In the genomic region with DNA sequence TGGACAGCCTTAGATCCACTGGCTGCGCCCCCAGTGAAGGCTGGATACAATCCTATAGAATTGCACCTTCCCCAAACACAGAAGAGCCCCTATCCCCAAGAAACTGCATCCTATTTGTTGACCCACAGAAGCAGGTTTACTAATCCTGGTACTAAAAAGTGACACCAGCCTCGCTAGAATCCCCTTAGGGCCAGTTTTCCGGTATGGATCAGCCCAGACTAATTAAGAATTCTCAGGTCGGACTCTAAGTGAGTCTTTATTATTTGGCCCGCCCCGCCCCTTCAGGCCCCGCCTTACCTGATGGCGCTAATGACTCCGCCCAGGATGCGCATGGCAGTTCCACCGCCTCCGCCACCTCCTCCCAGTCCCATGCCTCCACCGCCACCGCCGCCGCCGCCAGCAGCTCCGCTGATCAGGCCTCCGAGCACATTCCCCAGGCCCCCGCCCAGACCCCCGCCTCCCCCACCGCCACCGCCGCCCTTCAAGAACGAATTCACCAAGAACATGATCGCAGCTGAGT, we compare ENCODE assay signal across 8 mouse cellular contexts. TPM values are rescaled to one million over a fixed set of nuclear protein-coding genes. Genes with fewer than 3 reads are reported as not detected.
A peak's percentile ranks its signal among the peaks of the same experiment; 100 is the strongest.
DNase-seq lines count a peak whose midpoint lies in the region; ATAC-seq and TF ChIP-seq lines count a peak whose summit lies in the region.

No protein-coding gene starts in this region.

- peak; percentile 66 for DNase-seq in 3134 (ENCODE audit: extremely low read depth, insufficient read length, low spot score)
- DNase-seq in adipocyte (ENCODE audit: low spot score), result peak; percentile 72
- DNase-seq in embryo, embryonic 11 days, result peak; percentile 86
- peak; percentile 84 for DNase-seq in heart, adult 8-10 months (ENCODE audit: low spot score)
- peak; percentile 92 for DNase-seq in kidney, adult 2 months
- DNase-seq in liver, adult 2 months (ENCODE audit: extremely low read depth, low read depth, low spot score), result peak; percentile 54
- peak; percentile 82 for DNase-seq in midbrain, postnatal 0 days (ENCODE audit: low spot score)
- DNase-seq in spleen, postnatal 10 days (ENCODE audit: low spot score in 2 of 2), result peak; percentile 75 to 89

- H3K27me3 ChIP-seq in kidney, adult 2 months (replicated peaks; ENCODE audit: control insufficient read depth, insufficient read depth, low read length), result no peaks in the 10 kb centered on the region
- H3K27me3 ChIP-seq in liver, adult 2 months (ENCODE audit: control insufficient read depth, insufficient read depth, low read length), result no peaks in the 10 kb centered on the region
- no peaks in the 10 kb centered on the region for H3K27me3 ChIP-seq in midbrain, postnatal 0 days (ENCODE audit: insufficient read depth, low read length)

- TF ChIP-seq CTCF in kidney, adult 2 months (conservative IDR thresholded peaks at IDR 0.05; ENCODE audit: insufficient read depth, insufficient read length, low read depth, low read length), result no peak
- no peak for TF ChIP-seq CTCF in liver, adult 2 months (IDR thresholded peaks at IDR 0.05; ENCODE audit: low read depth, low read length)
- TF ChIP-seq CTCF in midbrain, postnatal 0 days (IDR thresholded peaks at IDR 0.05), result no peak

- no peaks in the 10 kb centered on the region; the same call in 1 of the 2 replicates for H3K36me3 ChIP-seq in kidney, adult 2 months (ENCODE audit: control insufficient read depth, insufficient read depth, low read length)
- H3K36me3 ChIP-seq in liver, adult 2 months (ENCODE audit: control insufficient read depth, insufficient read depth, low read length), result peaks cover 15% of the 10 kb centered on the region
- peaks cover 19% of the 10 kb centered on the region for H3K36me3 ChIP-seq in midbrain, postnatal 0 days (ENCODE audit: insufficient read depth, low read length)

- peak; percentile 35; the same call in 1 of the 2 replicates for ATAC-seq in midbrain, postnatal 0 days (ENCODE audit: low FRiP score)

- peak overlapping the region; percentile 53 for H3K4me2 ChIP-seq in midbrain, postnatal 0 days (ENCODE audit: low read depth, low read length, poor library complexity, severe bottlenecking)

- H3K4me1 ChIP-seq in kidney, adult 2 months (ENCODE audit: control insufficient read depth, insufficient read depth, low read length), result peaks cover 2% of the 10 kb centered on the region; the same call in 1 of the 2 replicates
- peaks cover 3% of the 10 kb centered on the region; the same call in 1 of the 2 replicates for H3K4me1 ChIP-seq in liver, adult 2 months (ENCODE audit: control insufficient read depth, insufficient read depth, low read length)
- H3K4me1 ChIP-seq in midbrain, postnatal 0 days (ENCODE audit: insufficient read depth, low read length), result peaks cover 6% of the 10 kb centered on the region; the same call in 1 of the 2 replicates

- WGBS in kidney, adult 2 months, result 2% methylated on average over 26 of the region's 26 CpGs
- 4% methylated on average over 26 of the region's 26 CpGs for whole genome bisulfite sequencing in liver, adult 2 months
- 1% methylated on average over 25 of the region's 26 CpGs for WGBS in midbrain, postnatal 0 days

- peak overlapping the region; percentile 90 for H3K4me3 ChIP-seq in kidney, adult 2 months (ENCODE audit: insufficient read depth, low read depth, low read length)
- peak overlapping the region; percentile 78 for H3K4me3 ChIP-seq in liver, adult 2 months (ENCODE audit: insufficient read depth, low read depth, low read length)
- H3K4me3 ChIP-seq in midbrain, postnatal 0 days (ENCODE audit: low read depth, low read length), result peak overlapping the region; percentile 75

- no peaks in the 10 kb centered on the region; the same call in 1 of the 2 replicates for H3K79me2 ChIP-seq in liver, adult 2 months (ENCODE audit: control insufficient read depth, insufficient read depth, low read length)

- H3K9ac ChIP-seq in liver, adult 2 months (ENCODE audit: low read depth, low read length), result no peak overlapping the region; the same call in 1 of the 2 replicates
- H3K9ac ChIP-seq in midbrain, postnatal 0 days (replicated peaks; ENCODE audit: low read length, poor library complexity, severe bottlenecking), result peak overlapping the region; percentile 79

- H3K27ac ChIP-seq in kidney, adult 2 months (ENCODE audit: insufficient read depth, low read depth, low read length), result no peak overlapping the region
- no peak overlapping the region for H3K27ac ChIP-seq in liver, adult 2 months (replicated peaks; ENCODE audit: insufficient read depth, low read depth, low read length)
- H3K27ac ChIP-seq in midbrain, postnatal 0 days (ENCODE audit: low read depth, low read length), result peak overlapping the region; percentile 77

- no peak for TF ChIP-seq POLR2A in kidney, adult 2 months (IDR thresholded peaks at IDR 0.05; ENCODE audit: low read depth, low read length)
- no peak for TF ChIP-seq POLR2A in liver, adult 2 months (IDR thresholded peaks at IDR 0.05; ENCODE audit: extremely low read depth, insufficient read depth, low read length)

- no peaks in the 10 kb centered on the region for H3K9me3 ChIP-seq in midbrain, postnatal 0 days (ENCODE audit: low read length)

RNA-seq across cellular contexts. Expression of gene Capns1, which starts 5.0 kb away (rescaled TPM):
- 100 to 1,000 TPM; 287 to 304 (median 297) TPM for total RNA-seq in heart, adult 8-10 months (2022)
- 724 and 781 TPM in 2 replicates for polyA plus RNA-seq in kidney, adult 2 months (2012; rRNA removed)
- total RNA-seq in liver, adult 2 months (2014; rRNA removed), result 65.5 and 73.6 TPM in 2 replicates
- 235 and 253 TPM in 2 replicates for polyA plus RNA-seq in liver, adult 2 months (2012; rRNA removed)
- 201 and 272 TPM in 2 replicates for total RNA-seq in midbrain, postnatal 0 days (2014; rRNA removed)
- 58.0 and 62.4 TPM in 2 replicates for polyA plus RNA-seq in midbrain, postnatal 0 days (2015; fragmentation: Nextera tagmentation; extraction: Ambion mirVana)

RNA-seq across cellular contexts. Expression of gene Cox7a1, which starts 9.7 kb away (rescaled TPM):
- 1,000 to 10,000 TPM; 3,196 to 3,318 (median 3,289) TPM for total RNA-seq in heart, adult 8-10 months (2022)
- 76.0 and 141 TPM in 2 replicates for polyA plus RNA-seq in kidney, adult 2 months (2012; rRNA removed)
- 6.1 and 9.7 TPM in 2 replicates for total RNA-seq in liver, adult 2 months (2014; rRNA removed)
- 2.0 and 2.8 TPM in 2 replicates for polyA plus RNA-seq in liver, adult 2 months (2012; rRNA removed)
- total RNA-seq in midbrain, postnatal 0 days (2014; rRNA removed), result not detected in 2 replicates
- 7.3 and 8.8 TPM in 2 replicates for polyA plus RNA-seq in midbrain, postnatal 0 days (2015; fragmentation: Nextera tagmentation; extraction: Ambion mirVana)

RNA-seq across cellular contexts. Expression of gene Zfp146, which starts 24.1 kb away (rescaled TPM):
- 10 to 100 TPM; 23.2 to 33.8 (median 28.1) TPM for total RNA-seq in heart, adult 8-10 months (2022)
- 11.1 and 11.8 TPM in 2 replicates for polyA plus RNA-seq in kidney, adult 2 months (2012; rRNA removed)
- 16.3 and 20.8 TPM in 2 replicates for total RNA-seq in liver, adult 2 months (2014; rRNA removed)
- 5.1 and 6.9 TPM in 2 replicates for polyA plus RNA-seq in liver, adult 2 months (2012; rRNA removed)
- 49.8 and 52.1 TPM in 2 replicates for total RNA-seq in midbrain, postnatal 0 days (2014; rRNA removed)
- polyA plus RNA-seq in midbrain, postnatal 0 days (2015; fragmentation: Nextera tagmentation; extraction: Ambion mirVana), result 5.9 and 7.2 TPM in 2 replicates

RNA-seq across cellular contexts. Expression of gene Polr2i, which starts 38.1 kb away (rescaled TPM):
- total RNA-seq in heart, adult 8-10 months (2022), result 10 to 100 TPM; 54.0 to 70.5 (median 64.9) TPM
- 187 and 196 TPM in 2 replicates for polyA plus RNA-seq in kidney, adult 2 months (2012; rRNA removed)
- total RNA-seq in liver, adult 2 months (2014; rRNA removed), result 57.1 and 68.6 TPM in 2 replicates
- polyA plus RNA-seq in liver, adult 2 months (2012; rRNA removed), result 99.9 and 109 TPM in 2 replicates
- 93.3 and 126 TPM in 2 replicates for total RNA-seq in midbrain, postnatal 0 days (2014; rRNA removed)
- 190 and 196 TPM in 2 replicates for polyA plus RNA-seq in midbrain, postnatal 0 days (2015; fragmentation: Nextera tagmentation; extraction: Ambion mirVana)

RNA-seq across cellular contexts. Expression of gene Tbcb, which starts 38.4 kb away (rescaled TPM):
- 10 to 100 TPM; 51.2 to 62.4 (median 57.6) TPM for total RNA-seq in heart, adult 8-10 months (2022)
- polyA plus RNA-seq in kidney, adult 2 months (2012; rRNA removed), result 51.8 and 72.2 TPM in 2 replicates
- 32.3 and 32.5 TPM in 2 replicates for total RNA-seq in liver, adult 2 months (2014; rRNA removed)
- 21.5 and 22.1 TPM in 2 replicates for polyA plus RNA-seq in liver, adult 2 months (2012; rRNA removed)
- total RNA-seq in midbrain, postnatal 0 days (2014; rRNA removed), result 127 and 149 TPM in 2 replicates
- polyA plus RNA-seq in midbrain, postnatal 0 days (2015; fragmentation: Nextera tagmentation; extraction: Ambion mirVana), result 483 and 527 TPM in 2 replicates

Comparison
In these comparisons a context has a peak if more than half of its experiments do, and no peak if none do; other contexts are left out.
1. RNA of gene Cox7a1, which starts 9.7 kb away (total RNA-seq): 3,196 to 3,318 TPM in heart, adult 8-10 months; 6.1 to 9.7 TPM in liver, adult 2 months and not detected in midbrain, postnatal 0 days; every median in the first group is over 100 times any median in the second.
2. Peak in every context shown above with its lines, with median percentiles within 50 percentile points of each other: DNase-seq and H3K4me3 ChIP-seq.